Mouse (Mus musculus) left cerebral cortex, postnatal 36 days (tissue): ENCODE results near the gene Defa23. TPM values are rescaled to one million over a fixed set of nuclear protein-coding genes. Genes with fewer than 3 reads are reported as not detected.
"Not testable (repeated sequence)": the region's sequence is repeated elsewhere in the genome, so short reads cannot be mapped to it uniquely, and the experiment has no call there.

Experiments used
- DNase-seq, 2 experiments: peaks; one replicate each; pipeline ENCODE4 v3.0.0; 2021 to 2022; ENCODE audit warnings: low spot score in 2 of 2, mixed read lengths in 1 of 2
- intact Hi-C: fragments of 180-260 bp; cut with DNase I; formaldehyde crosslinking; loops from one replicate; pipeline ENCODE4 v1.15.1; 2025
- total RNA-seq, 2 experiments: library from RNA; stranded (reverse); gene quantifications; 2 replicates each; pipeline ENCODE4 v1.2.3; 2021

Defa23 gene
- total RNA-seq = not detected

DNA sequence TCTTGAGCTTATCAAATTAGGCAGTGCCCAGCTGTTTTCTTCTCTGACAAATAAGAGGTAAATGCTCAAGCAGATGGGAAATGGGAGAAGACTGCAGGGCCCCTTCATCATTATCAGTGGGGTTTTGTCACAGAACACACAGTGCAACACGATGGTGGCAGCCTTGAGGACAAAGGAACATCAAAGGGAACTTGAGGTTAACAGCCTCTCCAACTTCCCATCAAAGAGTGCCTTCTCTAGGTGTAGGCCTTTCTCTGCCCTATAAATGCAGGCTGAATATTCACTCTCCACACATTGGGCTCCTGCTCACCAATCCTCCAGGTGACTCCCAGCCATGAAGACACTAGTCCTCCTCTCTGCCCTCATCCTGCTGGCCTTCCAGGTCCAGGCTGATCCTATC, at the start of gene Defa23:
TSS of gene Defa23 (plus strand) at position 301 of the 400 bp plus-strand sequence.
- intact Hi-C loops, DNase-seq: not testable (repeated sequence)

DNA sequence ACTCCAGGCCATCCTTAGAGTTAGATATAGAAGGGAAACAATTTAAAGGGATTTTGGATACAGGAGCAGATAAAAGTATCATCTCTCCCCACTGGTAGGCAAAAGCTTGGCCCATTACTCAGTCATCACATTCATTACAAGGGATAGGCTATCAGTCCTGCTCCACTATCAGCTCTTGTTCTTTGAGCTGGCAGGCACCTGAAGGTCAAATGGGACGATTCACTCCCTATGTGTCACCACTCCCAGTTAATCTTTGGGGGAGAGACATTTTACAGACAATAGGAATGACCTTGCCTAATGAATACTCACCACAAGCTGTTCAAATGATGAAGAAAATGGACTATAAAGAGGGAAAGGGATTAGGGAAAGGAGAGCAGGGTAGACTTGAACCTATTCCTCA, 48.0 kb upstream of the Defa23 start:
- intact Hi-C loops = no loop called here
- no peak for DNase-seq

DNA sequence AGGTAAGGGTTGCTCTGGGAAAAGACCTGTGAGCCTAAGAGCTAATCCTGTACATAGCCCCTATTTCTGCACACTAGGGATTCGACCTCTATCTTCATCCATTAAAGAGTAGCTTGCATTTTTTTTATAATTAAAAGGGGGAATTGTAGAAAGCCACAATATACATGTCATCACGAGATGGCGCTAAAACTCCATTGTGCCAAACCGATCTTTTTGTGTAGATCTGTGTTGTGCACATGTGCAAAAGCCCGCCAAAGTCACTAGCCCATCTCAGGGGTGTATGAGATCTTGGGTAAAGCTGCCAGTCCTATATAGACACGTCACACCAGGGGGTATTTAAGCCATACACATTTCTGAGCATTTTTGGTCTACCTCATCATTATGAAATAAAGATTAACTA, 46.3 kb upstream of the Defa23 start:
- DNase-seq, intact Hi-C loops: not testable (repeated sequence)

DNA sequence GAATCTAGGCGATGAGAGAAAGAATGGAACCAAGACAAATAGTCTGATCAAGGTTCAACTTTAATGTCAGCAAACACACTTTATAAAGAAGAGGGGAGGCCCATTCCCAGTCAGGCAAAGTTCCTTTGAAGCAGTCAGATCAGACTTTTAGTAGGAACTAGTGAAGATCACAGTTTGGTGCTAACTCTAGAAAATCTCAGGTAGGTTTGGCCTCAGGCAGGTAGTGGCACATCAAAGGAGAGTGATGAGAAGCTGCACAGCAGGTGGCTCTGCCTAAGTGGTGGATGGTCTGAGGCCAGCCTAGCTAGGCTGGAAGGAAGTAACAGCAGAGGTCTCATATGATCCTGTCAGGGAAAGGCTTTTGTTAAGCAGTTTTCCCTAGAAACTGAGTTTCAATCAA, 44.3 kb upstream of the Defa23 start:
- not testable (repeated sequence) for DNase-seq
- intact Hi-C loops = loop anchor here (1.0 kb wide), 1 partner anchor 15 kb away; no protein-coding TSS in a partner anchor

DNA sequence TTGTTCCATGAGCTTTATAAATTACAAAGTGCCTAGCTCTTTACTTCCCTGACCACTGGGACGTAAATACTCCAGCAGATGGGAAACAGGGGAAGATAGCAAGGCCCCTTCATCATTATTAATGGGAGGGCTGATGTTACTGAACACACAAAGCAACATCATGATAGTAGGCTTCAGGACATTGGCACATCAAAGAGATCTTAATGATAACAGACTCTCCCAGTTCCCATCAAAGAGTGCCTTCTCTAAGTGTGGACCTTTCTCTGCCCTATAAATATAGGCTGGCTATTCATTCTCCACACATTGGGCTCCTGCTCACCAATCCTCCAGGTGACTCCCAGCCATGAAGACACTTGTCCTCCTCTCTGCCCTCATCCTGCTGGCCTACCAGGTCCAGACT, 29.6 kb upstream of the Defa23 start, which contains the start of gene Defa21:
TSS of gene Defa21 (plus strand) at position 301 of the 400 bp plus-strand sequence.
- intact Hi-C loops, DNase-seq: not testable (repeated sequence)

DNA sequence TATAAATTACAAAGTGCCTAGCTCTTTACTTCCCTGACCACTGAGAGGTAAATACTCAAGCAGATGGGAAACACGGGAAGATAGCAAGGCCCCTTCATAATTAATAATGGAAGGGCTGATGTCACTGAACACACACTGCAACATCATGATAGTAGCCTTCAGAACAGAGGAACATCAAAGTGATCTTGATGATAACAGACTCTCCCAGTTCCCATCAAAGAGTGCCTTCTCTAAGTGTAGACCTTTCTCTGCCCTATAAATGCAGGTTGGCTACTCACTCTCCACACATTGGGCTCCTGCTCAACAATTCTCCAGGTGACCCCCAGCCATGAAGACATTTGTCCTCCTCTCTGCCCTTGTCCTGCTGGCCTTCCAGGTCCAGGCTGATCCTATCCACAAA, 9.9 kb downstream of the Defa23 start, which contains the start of gene Defa35:
TSS of gene Defa35 (plus strand) at position 301 of the 400 bp plus-strand sequence.
- intact Hi-C loops = not testable (repeated sequence)

DNA sequence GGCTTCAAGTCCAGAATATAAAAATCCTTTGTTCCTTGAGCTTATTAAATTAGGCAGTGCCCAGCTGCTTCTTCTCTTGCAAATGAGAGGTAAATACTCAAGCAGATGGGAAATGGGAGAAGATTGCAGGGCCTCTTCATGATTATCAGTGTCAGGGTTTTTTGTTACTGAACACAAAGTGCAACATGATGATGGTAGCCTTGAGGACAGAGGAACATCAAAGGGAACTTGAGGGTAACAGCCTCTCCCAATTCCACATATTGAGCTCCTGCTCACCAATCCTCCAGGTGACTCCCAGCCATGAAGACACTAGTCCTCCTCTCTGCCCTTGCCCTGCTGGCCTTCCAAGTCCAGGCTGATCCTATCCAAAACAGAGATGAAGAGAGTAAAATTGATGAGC, 29.3 kb downstream of the Defa23 start, which contains the start of gene Defa25:
TSS of gene Defa25 (plus strand) at position 301 of the 400 bp plus-strand sequence.
- intact Hi-C loops, DNase-seq: not testable (repeated sequence)

More for the DNA sequence above, 9.9 kb downstream of the Defa23 start, which contains the start of gene Defa35:
- not testable (repeated sequence) for DNase-seq

DNA sequence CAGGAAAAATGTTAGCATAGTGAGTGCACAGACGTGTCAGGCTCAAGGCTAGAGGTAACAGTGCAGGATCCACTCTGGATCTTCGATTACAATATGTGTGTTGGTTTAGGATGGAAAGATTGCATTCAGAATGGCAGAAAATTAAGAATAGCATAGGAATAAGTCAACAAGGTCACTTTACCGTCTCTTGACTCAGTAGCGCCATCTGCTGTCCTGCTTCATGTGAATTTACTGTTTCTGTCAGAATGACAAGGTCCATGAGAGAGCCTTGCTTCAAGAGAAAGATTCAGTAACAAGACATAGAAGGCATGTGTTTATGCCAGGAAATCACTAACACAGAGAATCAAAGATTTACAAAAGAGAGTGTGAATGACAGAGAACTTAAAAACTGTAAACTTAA, 38.3 kb downstream of the Defa23 start:
- no peak for DNase-seq
- intact Hi-C loops = no loop called here

DNA sequence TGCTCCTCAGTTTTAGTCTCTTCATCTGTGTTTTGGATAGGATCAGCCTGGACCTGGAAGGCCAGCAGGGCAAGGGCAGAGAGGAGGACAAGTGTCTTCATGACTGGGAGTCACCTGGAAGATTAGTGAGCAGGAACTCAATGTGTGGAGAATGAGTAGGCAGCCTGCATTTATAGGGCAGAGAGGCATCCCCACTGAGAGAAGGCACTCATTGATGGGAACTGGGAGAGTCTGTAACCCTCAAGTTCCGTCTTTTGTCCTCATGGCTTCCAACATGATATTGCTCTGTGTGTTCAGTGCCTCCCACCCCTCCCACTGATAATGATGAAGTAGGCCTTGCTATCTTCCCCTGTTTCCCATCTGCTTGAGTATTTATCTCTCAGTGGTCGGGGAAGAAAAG, 41.1 kb downstream of the Defa23 start, which contains the start of gene Gm14851:
TSS of gene Gm14851 (minus strand) at position 101 of the 400 bp plus-strand sequence.
- intact Hi-C loops, DNase-seq: not testable (repeated sequence)

Other genes with a start within 250 kb of the Defa23 start
- gene Defb33, start 162.4 kb upstream of the Defa23 start, total RNA-seq = not detected
- not detected for gene Gm15056, start 152.4 kb upstream of the Defa23 start, total RNA-seq
- not detected for gene Gm6040, start 133.0 kb upstream of the Defa23 start, total RNA-seq
- not detected for gene AY761185, start 110.3 kb upstream of the Defa23 start, total RNA-seq
- not detected for gene Defa21, start 29.5 kb upstream of the Defa23 start, total RNA-seq
- gene Defa35, start 10.0 kb downstream of the Defa23 start, total RNA-seq = not detected
- not detected for gene Defa25, start 29.4 kb downstream of the Defa23 start, total RNA-seq
- not detected for gene Gm14851, start 41.0 kb downstream of the Defa23 start, total RNA-seq
- gene Defa30, start 79.6 kb downstream of the Defa23 start, total RNA-seq = not detected
- not detected for gene Defa22, start 107.2 kb downstream of the Defa23 start, total RNA-seq
- not detected for gene Defa31, start 136.6 kb downstream of the Defa23 start, total RNA-seq
- gene Gm15293, start 146.5 kb downstream of the Defa23 start, total RNA-seq = not detected
- not detected for gene Gm15292, start 194.7 kb downstream of the Defa23 start, total RNA-seq